Mouse (Mus musculus) kidney, postnatal 14 days (tissue): ENCODE measurements around the gene Irf2.

Experiments used
- DNase-seq: peaks from one replicate; pipeline ENCODE4 v3.0.0; 2022; ENCODE audit warnings: mixed read lengths

Irf2 gene

DNA sequence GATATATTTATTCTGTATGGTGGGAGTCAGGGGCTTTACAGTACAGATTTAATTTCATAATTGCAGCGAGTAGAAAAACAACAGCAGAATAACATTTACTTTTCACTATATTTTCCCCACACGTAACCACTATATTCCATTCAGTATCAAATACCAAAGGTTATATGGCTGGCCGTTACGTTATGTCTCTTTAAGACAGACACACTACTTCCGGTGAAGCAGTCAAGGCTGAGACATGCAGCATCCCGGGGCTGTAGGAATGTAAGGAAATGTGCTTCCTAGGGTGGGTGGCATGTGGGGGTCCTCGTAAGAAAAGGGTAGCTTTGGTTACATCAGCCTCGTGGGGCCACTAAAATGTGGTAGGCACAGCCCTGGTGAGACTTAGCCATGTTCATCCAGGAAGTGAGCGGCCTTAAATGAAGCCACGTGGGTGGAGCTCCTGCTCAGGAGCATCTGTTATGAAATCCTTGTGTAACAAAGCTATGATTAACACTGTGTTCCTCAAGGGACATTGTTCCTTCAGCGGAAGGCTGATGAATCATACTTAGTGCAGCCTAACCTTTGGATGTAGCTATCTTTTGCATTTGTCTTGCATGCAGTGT is 71.6 kb downstream of the Irf2 start:
- no peak for DNase-seq

DNA sequence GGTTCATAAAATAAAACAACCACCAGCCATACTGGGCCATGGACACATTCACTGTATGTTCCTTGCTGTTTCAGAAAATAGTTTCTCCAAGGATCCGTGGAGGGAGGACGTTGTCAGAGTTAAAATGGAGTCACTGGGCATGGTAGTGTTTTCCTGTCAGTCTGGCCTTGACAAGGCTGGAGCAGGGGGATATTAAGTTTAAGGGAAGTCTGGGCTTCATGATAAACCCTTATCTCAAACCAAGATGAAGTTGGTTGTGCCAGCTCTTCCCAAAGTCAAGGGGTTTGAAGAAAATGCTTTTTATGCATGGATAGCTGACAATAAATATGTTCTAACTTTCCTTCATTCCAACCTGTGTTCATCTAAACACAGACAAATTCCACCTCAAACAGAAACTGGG is 72.4 kb downstream of the Irf2 start:
- no peak for DNase-seq

DNA sequence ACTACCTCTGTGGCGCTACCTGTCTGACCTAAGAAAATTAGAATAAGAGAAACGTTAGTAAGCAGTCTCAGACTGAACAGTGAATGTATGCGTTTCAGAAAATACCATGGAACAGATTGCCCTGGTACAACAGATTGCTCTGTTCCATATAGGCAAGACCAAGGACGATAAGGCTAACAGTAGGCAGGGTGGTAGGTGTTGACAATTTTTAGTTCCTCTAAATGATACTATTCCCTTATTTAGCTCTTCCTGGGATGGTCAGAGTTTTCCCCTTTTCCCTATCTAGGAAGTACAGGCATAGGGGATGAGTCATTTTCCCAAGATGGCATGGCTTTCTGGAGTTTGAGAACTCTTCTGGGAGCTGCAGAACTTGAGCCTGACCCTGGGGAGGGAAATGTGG is 73.4 kb downstream of the Irf2 start:
- DNase-seq, result no peak

DNA sequence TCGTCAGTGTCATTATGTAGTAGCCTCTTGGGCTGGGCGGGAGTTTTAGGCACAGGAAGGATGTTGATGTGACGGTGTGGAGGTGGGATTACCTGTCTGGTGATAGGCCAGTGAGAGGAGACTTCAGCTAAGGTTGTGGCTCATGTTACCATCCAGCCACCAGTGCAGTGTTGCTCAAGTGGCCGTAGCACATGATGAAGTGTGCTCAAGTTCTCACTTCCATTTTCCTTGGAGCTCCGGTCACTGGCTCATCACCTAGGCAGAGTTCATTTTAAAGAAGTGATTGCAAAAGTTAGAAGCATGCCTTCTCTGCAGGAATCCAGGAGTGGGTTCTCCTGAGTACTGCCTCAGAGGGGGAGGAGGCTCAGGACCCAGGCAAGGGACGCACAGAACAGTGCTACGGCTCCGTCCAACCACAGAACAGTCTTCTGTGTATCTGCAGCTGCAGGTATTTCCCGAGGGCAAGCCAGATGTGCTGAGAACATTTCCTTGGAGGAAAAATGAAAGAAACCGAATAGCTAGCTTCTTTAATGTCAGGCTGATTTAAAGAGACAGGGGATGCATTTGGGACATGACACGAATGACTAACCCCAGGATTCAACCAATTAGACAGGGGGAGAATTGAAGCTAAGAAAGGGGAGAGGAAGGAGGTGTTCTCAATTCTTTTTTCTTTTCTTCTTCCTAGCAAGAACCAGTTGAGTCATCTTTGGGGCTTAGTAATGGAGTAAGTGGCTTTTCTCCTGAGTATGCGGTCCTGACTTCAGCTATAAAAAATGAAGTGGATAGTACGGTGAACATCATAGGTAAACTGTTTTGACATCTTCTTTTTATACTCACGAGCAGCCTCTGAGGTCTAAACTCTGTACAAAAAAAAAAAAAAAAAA is 78.8 kb downstream of the Irf2 start:
- no peak for DNase-seq

DNA sequence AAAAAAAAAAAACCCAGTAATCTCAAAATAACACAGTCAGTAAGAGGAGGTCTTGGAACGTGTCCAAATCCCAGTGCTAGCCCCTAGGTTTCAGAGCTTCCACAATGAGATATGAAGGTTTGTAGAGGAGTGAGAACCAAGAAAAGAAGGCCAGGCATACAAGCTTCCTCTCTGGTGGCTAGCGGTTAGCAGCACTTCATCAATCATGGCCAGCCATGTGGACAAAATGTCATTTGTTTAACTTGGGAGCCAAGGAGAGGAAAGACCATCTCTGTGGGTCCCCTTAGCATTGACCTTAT is 79.4 kb downstream of the Irf2 start:
- no peak for DNase-seq

DNA sequence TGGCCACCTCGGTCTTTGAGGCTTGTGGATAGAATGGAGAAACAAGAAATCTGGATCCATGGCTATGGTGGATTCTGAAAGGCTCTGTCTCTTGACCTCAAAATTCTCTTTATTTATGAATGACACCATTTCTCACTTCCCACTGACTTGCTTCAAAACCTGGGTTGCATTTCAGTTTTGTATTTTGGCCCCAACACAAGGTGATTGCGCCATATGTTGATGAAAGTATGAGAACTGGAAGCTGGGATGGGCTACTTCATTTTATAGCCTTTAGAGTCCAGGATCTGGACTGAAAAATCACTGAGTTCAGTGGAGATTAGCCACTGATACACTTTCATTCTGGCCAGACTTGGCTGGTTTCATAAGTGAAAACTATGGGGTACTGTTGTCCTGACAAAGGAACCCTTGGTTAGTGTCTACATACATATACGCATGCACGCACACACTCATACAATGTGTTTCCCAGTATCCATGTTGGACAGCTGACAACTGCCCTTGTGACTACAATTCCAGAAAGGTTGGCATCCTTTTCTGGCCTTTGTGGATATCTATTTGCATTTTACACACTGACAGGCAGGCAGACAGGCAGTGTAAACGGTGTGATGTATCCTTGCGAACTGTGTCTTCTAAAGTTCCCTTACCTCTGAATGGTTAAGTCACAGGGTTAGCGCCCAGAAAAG is 89.3 kb downstream of the Irf2 start:
- no peak for DNase-seq

DNA sequence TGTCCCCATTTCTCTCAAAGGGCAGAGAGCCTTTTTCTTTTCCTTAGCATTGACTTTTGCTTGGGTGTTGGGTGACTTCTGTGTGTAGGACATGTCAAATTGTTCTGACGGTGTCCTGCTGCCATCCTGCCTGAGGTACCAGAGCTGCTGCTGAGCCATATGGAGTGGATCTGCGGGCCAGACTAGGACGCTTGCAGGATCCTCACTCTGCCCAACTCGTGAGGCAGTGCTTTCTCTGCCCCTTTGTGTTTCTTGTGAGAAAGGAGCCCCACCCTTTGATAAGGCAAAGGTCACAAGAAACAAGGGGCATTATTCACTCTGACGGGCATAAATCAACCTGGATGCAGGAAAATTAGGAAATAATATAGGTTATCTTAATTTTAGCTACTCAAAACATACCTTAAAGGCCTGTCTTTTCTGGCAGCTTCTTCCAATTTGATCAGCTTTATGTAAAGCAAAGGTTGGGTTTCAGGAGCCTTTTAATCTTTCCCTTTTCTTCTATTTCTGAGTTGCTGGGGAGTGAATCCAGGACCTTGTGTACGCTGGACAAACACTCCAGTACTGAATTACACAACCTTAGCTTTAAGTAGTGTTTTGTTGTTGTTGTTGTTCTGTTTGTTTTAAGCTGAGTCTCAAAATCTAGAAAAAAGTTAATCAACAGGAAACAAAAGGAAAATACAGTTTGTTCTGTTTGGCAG is 90.0 kb downstream of the Irf2 start:
- no peak for DNase-seq

DNA sequence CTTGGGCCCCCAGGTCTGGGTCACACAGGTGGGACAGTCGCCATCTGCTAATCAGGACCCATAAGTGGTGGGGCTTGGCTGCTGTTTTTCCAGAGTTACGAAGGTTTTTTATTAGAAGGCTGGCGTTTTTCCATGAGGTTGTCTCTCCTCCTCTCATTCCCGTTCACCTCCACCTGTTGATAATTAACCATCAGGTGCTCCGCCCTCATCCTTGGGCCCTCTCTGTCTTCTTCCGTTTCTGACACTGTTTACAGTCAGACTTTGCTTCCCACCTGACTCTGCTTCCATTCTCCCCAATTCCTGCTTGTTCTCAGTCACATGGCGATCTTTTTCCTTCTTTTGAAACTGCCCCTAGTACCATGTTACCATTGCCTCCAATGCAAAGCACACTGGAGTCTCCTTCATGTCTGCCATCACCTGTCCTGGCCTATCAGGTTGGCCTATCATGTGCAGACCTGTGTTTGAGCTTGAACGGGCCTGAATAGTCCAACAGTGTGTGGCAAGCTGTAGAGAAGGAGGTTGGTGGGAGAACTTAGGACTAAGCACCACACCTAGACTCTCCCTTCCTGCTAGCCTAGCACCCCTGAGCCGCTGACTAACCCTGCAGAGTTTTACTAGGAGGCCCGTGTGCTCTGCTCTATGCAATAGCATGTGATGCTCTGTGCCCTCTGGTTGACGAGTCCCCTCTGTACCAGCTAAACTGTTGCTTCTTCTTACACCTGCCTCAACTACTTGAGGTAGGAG is 90.8 kb downstream of the Irf2 start:
- peak; percentile 81 for DNase-seq

DNA sequence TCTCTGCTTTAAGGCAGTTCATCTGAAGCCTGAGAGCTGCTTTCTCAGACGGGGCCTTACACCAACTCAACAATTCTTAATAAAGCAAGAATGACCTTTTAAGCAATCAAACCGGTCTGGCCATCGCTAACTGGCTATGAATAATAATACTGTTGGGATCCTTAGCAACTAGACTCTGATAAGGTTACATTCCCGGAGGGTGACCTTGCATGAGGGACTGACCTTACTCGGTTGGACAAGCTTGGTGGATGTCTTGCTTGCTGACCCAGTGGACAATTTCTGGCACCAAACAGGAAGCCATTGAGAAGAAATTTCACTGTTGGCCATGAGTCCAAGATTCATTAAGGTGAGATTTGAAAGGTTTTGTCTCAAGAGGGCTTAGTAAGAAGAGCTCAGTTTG is 92.4 kb downstream of the Irf2 start:
- no peak for DNase-seq

DNA sequence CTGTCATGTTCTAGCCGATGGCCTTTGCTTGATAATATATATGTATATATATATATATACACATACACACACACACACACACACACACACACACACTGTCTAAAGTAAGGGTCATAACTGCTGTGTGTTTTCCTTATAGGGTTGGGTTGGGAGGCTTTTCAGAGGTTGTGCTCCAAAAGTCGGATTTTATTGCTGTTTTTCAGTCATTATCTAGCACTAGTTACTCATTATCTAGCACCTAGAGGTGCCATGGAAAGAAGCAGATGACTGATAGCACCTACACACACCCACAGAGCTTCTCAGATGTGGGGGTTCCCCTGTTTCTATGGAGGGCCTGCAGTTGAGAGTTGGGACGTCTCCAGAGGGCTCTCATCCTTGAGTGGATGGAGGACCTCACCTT is 92.9 kb downstream of the Irf2 start:
- no peak for DNase-seq

DNA sequence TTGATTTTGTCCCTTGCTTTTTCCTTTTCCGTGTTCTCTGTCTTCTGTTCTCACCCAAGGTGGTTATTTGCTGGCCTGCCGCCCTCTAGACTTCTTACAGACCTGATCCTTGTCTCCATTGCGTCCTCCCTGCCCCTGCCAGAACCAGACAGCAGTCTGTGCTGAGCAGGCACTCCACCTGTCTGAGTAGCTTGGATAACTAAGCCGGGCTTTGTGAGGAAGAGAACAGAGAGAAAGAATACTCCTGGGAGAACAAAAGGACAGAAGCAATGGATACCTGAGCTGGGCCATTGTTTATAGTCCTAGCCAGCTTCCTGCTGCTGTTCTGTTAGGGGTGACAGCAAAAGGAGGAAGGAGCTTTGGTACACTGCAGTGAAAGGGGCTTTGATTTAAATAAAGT is 94.2 kb downstream of the Irf2 start:
- DNase-seq, result no peak

DNA sequence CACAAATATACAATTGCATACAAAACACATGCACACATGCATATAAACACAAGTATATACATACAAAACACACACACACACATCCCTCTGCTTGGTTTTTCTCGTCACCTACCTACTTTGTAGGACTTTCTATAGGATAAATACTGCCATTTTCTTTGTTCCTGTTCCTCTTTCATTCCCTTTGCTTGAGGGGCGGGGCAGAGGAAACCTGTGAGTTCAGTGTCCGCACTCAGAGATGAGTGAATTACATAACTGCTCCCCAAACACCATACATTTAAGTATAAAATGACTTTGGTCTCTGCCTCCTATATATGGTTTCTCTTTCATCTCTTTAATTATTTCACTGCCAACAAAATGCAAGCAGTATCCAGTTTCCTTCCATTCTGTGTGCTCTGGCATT is 94.9 kb downstream of the Irf2 start:
- no peak for DNase-seq

DNA sequence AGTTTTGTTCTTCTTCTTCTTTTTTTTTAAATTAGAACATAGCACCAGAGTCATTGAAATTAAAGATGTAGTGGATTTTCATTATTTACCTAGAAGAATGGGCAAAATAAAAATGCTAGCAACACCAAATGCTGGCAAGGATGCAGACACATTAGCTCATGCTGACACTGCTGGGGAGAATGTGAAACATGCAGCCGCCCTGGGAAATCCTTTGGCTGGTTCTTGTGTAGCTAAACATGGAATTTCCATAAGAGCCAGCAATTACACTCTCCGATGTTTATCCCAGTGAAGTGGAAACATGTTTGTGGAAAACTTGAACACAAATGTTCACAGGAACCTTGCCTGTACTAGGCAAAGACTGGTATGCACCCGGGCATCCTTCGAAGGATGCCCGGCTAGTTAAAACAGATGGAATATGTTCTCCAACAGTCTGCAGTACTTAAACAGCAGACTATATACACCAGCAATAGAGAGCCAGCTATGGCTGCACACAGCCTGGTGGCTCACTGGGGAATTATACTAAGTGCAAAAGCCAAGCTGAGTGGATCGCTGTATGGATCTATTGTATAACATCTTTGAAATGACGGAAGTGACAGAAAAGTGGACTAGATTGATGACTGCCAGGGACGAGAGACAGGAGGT is 96.6 kb downstream of the Irf2 start:
- DNase-seq, result no peak

DNA sequence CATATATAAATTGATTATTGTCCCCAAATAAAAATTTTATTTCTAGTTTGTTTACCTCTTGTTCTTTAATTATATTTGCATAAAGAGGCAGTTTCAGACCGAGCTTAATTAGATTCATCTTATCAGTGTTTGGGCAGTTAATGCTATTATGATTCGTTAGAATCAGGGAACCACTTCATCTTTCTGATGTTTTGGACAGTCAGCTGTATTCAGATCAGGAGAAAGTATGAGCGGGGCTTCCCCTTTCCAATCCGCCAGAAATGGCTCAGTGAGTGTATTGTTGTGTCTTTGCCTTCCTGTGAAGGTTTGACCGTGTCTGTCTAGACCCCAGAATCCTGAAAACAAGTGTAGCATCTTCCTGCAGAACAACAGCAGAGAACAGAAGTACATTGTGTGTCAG is 97.4 kb downstream of the Irf2 start:
- no peak for DNase-seq

DNA sequence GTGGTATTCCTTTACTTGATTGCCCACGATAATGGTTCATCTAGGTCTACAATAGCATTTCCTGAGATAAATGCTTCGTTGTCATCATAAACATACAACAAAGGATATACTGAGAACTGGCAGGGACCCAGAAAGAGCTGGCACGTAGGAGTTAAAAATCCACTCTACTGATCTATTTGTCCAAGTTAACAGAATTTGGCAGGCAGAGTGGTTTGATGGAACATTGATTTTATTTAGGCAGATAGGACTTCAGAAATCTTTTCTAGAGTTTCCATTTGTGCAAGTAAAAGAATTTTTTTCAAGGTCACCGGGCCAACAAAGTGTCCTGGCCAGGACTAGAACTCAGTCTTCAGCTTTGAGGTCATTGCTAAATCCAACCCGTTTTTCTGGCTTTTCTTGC is 98.5 kb downstream of the Irf2 start:
- no peak for DNase-seq

DNA sequence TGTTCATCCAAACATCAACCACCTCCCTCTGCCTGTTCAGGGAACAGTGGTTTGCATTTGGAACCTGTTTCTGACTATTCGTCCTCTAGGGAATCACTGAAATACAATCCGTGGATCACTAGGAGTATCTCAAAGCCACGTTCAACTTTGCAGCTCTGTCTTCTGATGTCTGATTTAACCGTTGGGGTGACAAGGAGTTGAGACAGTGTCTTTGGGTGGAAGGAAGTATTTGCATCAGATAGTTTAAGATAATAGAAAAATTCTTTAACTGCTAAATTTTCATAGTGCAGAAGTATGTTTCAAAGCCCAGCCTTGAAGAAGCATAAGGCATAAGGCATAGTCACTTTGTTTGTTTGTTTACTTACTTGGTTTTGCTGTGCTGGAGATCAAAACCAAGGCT is 100.9 kb downstream of the Irf2 start:
- DNase-seq, result no peak

DNA sequence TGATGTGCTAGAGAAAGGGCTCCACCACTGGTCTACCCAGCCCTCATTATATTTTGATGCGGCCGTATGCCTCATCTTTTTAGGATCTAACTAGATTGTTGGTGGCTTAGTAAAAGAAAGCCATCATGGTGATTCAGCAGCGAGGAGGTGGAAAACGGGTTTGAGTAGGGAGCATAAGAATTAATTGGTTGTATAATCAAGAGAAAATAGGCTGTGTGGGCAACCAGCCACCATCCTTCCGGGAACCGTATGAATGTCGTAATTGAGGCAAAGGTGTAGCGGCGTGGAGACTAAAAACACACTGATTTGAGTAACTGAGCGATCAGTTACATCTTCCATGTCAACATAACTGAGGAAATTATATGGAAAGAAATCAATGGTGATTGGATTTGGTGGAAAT is 101.3 kb downstream of the Irf2 start:
- DNase-seq, result no peak

DNA sequence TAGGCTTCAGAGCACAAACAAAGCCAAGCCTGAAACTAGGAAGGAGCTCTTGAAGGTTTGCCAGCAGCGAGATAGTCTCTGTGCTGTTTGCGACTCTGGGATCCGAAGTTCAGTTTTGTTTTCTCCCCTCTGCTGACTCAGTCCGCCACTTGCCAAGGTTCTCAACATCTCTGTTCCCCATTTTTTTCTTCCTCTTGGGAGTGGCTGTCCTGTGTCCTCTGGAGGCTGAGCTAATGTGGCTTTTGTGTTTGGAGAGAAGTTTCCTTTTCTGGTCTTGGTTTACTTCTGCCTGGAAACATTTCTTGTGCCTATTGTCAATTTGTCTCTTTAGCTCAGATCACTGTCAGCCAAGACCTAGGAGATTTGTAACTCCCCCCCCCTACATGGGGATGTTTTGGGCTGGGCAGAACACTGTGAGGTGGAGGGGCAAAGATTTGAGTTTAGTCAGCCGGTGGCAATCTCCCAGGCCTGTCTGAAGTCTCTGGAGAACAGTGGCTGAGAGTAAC is 103.2 kb downstream of the Irf2 start:
- DNase-seq, result peak; percentile 89

DNA sequence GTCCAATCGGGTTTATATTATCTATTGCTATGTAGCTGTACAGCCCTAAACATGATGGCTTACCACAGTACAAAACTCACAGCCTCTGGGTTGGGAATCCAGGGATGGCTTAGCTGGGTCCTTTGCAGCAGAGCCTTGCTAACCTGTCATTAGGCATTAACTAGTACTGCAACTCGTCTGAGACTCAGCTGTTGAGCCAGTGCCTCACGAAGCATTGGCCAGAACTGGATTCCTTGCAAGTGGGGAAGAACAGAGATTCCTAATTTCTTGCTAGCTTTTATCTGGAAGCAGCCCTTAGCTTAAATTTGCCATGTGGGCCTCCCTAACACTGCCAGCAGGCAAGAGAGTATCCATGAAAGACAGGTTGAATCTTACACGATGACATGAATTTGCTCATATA is 104.3 kb downstream of the Irf2 start:
- DNase-seq, result no peak

DNA sequence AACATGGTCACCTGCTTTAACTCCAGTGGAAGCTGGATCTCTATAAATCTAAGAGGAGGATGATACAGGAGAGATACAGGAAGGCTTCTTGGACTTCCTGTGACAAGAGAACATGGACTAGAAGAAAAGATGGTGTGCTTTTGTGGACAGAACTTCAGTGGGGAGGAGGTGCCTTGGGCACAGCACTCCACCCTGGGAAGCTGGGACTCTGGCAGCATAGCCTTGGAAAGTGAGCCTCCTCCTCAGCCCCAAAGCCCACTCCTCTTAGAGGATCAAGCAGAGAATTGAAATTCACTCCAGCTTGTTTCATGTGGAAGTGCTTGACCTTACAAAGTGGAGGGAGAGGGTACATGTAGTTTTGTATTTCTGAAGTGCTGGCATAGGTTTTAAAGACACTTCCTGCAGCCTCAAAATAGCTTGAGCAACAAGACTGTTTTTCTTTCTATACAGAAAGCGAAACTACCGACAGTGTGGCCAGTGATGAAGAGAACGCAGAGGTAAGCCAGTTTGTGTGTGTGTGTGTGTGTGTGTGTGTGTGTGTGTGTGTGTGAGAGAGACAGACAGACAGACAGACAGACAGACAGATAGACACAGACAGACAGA is 104.9 kb downstream of the Irf2 start:
- DNase-seq, result no peak

DNA sequence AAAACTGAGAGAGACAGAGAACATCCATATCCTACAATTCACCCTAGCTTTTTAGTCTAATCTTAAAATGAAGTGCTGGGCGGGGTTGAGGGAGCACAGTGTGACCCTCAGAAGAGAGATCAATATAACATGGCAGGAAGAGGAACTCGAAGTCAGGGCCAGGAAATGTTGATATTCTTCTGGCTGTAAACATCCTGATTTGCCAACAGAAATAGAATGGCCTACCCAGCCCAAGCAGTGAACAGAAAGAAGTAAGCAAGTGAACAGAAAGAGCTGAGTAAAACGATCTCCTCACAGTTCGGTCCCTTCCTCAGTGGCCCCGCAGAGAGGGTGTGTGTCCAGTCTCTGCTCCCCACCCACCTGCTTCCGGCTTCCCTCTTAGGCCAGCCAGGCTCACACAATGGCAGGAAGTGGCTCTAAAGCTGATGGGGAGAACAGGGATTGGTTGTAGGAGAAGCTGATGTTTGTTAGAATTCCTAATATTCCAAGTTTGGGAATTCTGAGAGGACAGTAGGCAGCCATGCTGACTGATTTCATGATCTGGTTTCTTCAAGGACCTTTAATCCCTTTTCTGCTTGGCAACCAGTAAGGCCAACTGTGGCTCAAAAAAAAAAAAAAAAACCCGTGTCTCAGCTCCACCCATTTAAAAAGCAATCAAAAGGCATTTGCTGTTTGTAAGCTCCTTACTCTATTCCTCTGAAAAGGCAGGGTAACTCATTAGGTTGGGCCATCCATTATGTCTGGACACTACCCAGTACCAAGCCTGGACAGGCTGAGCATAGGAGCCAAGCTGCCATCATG is 105.6 kb downstream of the Irf2 start:
- DNase-seq, result peak; percentile 70
